Mouse (Mus musculus) C2C12 (cell line): ENCODE measurements around the gene Tnrc18.

Experiments
- CTCF ChIP-seq: IDR thresholded peaks from one replicate; pipeline ENCODE4 v1.5.1; 2011; ENCODE audit not compliant: control insufficient read depth, insufficient read depth, insufficient read length
- FOSL1 ChIP-seq: IDR thresholded peaks from one replicate; pipeline ENCODE4 v1.8.0; 2011; ENCODE audit warnings: mild to moderate bottlenecking, low read length; ENCODE audit not compliant: poor library complexity, insufficient read depth, severe bottlenecking

- TF ChIP-seq CTCF (no peak), FOSL1 (no peak)
Measured at GRCm38 (mm10) chr5:142696258-142696657, 121.2 kb downstream of the Tnrc18 start.
